Mouse (Mus musculus) embryonic facial prominence, embryonic 13.5 days (tissue): ENCODE data around the gene Fam110a. TPM values are rescaled to one million over a fixed set of nuclear protein-coding genes. Genes with fewer than 3 reads are reported as not detected.

Source experiments
- ATAC-seq: fragments of 200-750 bp; cut with Nextera tagmentation; 2 replicates; pipeline ENCODE4 v1.8.0; 2017; ENCODE audit warnings: low read depth; ENCODE audit not compliant: insufficient number of reproducible peaks, insufficient read depth, low FRiP score, low TSS enrichment
- H3K27ac ChIP-seq: fragments of 300-500 bp; sonication (generic); 2 replicates; pipeline ENCODE4 v1.5.1; 2015; ENCODE audit warnings: moderate library complexity, mild to moderate bottlenecking, inconsistent platforms
- H3K27me3 ChIP-seq: fragments of 300-500 bp; sonication (generic); 2 replicates; pipeline ENCODE4 v1.6.1; 2015; ENCODE audit warnings: mild to moderate bottlenecking, inconsistent platforms
- H3K36me3 ChIP-seq: fragments of 300-500 bp; sonication (generic); 2 replicates; pipeline ENCODE4 v1.6.1; 2015; ENCODE audit warnings: mild to moderate bottlenecking, inconsistent platforms
- H3K4me1 ChIP-seq: fragments of 300-500 bp; sonication (generic); 2 replicates; pipeline ENCODE4 v1.6.1; 2015; ENCODE audit warnings: inconsistent platforms
- H3K4me2 ChIP-seq: fragments of 300-500 bp; sonication (generic); 2 replicates; pipeline ENCODE4 v1.6.1; 2015; ENCODE audit warnings: moderate library complexity, mild to moderate bottlenecking, inconsistent platforms
- H3K4me3 ChIP-seq: fragments of 300-500 bp; sonication (generic); 2 replicates; pipeline ENCODE4 v1.5.1; 2015; ENCODE audit warnings: mild to moderate bottlenecking, inconsistent platforms
- H3K9ac ChIP-seq: fragments of 300-500 bp; sonication (generic); 2 replicates; pipeline ENCODE4 v1.6.1; 2015; ENCODE audit warnings: mild to moderate bottlenecking, inconsistent platforms
- H3K9me3 ChIP-seq: fragments of 300-500 bp; sonication (generic); 2 replicates; pipeline ENCODE4 v1.6.1; 2016; ENCODE audit warnings: inconsistent platforms
- WGBS: fragments of 180-500 bp; shearing (Covaris S2); methylation state at CpG from one replicate; pipeline ENCODE4 v1.1.7; 2015; ENCODE audit warnings: mixed read lengths; 5-methylcytosine and 5-hydroxymethylcytosine counted together
- polyA plus RNA-seq: library from polyadenylated mRNA; unstranded; fragments of >200 nt; fragmentation: Nextera tagmentation; extraction: Ambion mirVana; gene quantifications from 2 replicates; pipeline ENCODE4 v1.2.1, GENCODE M21; 2015

Fam110a gene
- polyA plus RNA-seq = 20.9 and 23.7 TPM in 2 replicates

DNA sequence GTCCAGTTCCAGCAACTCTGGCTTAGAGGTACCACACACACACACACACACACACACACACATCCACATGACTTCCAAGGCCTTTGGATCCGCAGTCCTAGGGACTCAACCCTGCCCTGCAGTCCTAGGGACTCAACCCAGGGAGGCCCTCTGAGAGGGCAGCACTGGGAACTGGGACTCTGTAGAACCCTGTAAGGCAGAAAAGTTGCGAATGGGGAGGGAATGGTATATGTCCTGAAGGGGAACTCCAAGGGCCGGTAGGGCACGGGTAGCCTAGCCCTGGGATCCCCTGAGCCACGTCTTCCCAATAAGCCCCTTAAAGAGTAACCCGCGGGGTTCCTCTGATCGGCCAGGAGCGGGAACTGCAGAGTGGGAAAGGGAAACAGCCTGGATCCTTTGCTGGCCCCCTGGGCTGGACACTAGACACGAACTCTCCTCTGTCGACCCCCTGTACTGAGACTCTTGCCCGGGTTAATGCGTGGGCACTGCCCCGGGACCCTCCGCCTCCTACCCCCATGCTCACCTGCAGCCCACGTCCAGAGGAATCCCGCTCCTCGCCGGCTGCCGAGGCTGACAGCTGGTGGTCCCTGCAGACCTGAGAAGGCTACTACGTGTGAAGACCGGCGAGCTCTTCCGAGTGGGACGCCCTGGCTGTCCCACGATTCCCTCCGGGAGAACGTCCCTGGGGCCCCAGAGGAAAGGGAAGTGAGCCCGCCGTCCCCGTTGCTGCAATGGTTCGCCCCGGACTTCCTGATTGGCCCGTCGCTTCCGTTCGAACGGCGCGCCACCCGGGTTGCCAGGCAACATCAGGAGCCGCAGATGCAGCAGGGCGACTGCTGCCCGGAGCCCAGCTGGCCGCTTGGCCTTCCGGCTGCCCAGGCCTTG lies at the start of gene Fam110a:
Gene Fam110a (minus strand): TSS at position 750 of the 885 bp plus-strand sequence.
- Histone ChIP-seq H3K4me1 (peaks cover 37% of the 10 kb centered on the region), H3K36me3 (no peaks in the 10 kb centered on the region), H3K9ac (peak within 1 kb of the TSS; percentile 83), H3K4me2 (peak within 1 kb of the TSS; percentile 87), H3K4me3 (peak within 1 kb of the TSS; percentile 77), H3K27me3 (peaks cover 5% of the 10 kb centered on the region), H3K27ac (peak within 1 kb of the TSS; percentile 16; the same call in 1 of the 2 replicates), H3K9me3 (no peaks in the 10 kb centered on the region)
- peak; percentile 68; the same call in 1 of the 2 replicates for ATAC-seq
- under 1% methylated on average over 46 of the region's 46 CpGs for WGBS

- Histone ChIP-seq H3K27me3 (peaks cover 54% of the 10 kb centered on the region), H3K9ac (peak overlapping the region; percentile 72), H3K36me3 (no peaks in the 10 kb centered on the region), H3K27ac (no peak overlapping the region), H3K4me1 (peaks cover 5% of the 10 kb centered on the region; the same call in 1 of the 2 replicates), H3K4me3 (peak overlapping the region; percentile 62), H3K9me3 (no peaks in the 10 kb centered on the region), H3K4me2 (peak overlapping the region; percentile 90)
- WGBS = under 1% methylated on average over 54 of the region's 54 CpGs
- ATAC-seq = peak; percentile 78
These were observed 49.4 kb upstream of the Fam110a start for GRCm38 (mm10) chr2:152029252-152030082.

DNA sequence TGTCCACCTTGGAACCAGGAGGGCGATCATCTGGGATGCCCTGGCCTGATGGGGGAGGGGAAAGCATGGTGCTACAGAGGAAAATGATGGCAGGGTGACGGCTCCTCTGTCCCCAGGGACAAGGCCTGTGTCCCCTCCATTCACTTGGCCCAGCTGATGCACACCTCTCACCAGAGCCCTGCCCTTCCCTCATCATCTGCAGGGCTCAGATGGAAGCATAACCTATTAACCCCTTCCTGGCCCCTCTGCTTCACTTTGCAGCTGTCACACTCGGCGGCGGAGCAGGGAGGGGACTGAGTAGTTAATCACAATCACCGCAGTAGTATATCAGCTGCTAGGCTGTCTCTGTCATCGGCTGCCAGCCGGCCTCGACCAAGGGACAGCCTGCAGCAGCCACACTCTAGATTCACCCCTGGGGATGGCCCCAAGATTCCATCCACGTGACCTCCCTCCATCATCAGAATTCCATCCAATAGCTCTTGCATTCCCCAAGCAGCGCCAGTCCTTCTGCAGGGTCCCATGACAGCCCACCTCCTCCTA lies 44.9 kb upstream of the Fam110a start:
- no peak overlapping the region for H3K4me2 ChIP-seq
- no peak overlapping the region for H3K27ac ChIP-seq
- ATAC-seq = no peak
- WGBS = 65% methylated on average over 11 of the region's 11 CpGs
- H3K4me3 ChIP-seq = no peak overlapping the region
- peaks cover 24% of the 10 kb centered on the region for H3K27me3 ChIP-seq
- no peak overlapping the region for H3K9ac ChIP-seq
- no peaks in the 10 kb centered on the region for H3K36me3 ChIP-seq
- peaks cover 3% of the 10 kb centered on the region; the same call in 1 of the 2 replicates for H3K4me1 ChIP-seq
- H3K9me3 ChIP-seq = no peaks in the 10 kb centered on the region

- no peaks in the 10 kb centered on the region for H3K4me1 ChIP-seq
- no peak for ATAC-seq
- H3K27me3 ChIP-seq = peaks cover 10% of the 10 kb centered on the region
- H3K36me3 ChIP-seq = no peaks in the 10 kb centered on the region
- H3K4me2 ChIP-seq = no peak overlapping the region
- no peak overlapping the region for H3K27ac ChIP-seq
- H3K9me3 ChIP-seq = no peaks in the 10 kb centered on the region
- H3K9ac ChIP-seq = no peak overlapping the region
- H3K4me3 ChIP-seq = no peak overlapping the region
These were observed 42.0 kb upstream of the Fam110a start for GRCm38 (mm10) chr2:152022022-152022421.

DNA sequence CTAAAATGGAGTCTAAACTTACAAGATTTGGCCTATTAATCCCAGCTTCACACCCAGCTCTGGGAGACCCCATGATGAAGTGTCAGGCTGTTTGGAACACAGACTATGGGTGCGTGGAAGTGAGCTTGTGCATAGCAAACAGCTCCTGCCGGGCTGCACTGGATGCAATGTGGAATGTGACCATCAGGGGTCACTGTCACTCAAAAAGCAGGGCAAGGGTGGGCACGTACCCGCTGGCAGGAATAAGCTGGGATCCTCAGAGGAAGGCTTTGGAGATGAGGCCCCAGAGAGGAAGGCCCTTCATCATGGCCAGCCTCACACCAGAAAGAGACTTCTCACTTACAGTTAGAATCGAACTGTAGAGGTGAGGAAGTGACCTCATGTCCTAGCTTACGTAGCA lies 40.2 kb upstream of the Fam110a start:
- ATAC-seq = 0 out of 2 replicates have a peak, but pooled peaks have one; percentile 48
- Histone ChIP-seq H3K4me1 (0 out of 2 replicates have a peak, but pooled peaks cover 3% of the 10 kb centered on the region), H3K27me3 (no peaks in the 10 kb centered on the region), H3K4me3 (no peak overlapping the region), H3K9ac (no peak overlapping the region), H3K27ac (no peak overlapping the region), H3K36me3 (no peaks in the 10 kb centered on the region), H3K9me3 (no peaks in the 10 kb centered on the region), H3K4me2 (no peak overlapping the region)
- WGBS = 27% methylated on average over 6 of the region's 6 CpGs

GRCm38 (mm10) chr2:152016666-152017065 lies 36.6 kb upstream of the Fam110a start:
- 73% methylated on average over 9 of the region's 9 CpGs for WGBS
- Histone ChIP-seq H3K27ac (peak overlapping the region; percentile 7; the same call in 1 of the 2 replicates), H3K4me3 (no peak overlapping the region), H3K36me3 (no peaks in the 10 kb centered on the region), H3K4me1 (0 out of 2 replicates have a peak, but pooled peaks cover 3% of the 10 kb centered on the region), H3K9me3 (no peaks in the 10 kb centered on the region), H3K27me3 (no peaks in the 10 kb centered on the region), H3K9ac (no peak overlapping the region), H3K4me2 (no peak overlapping the region)
- ATAC-seq = no peak

DNA sequence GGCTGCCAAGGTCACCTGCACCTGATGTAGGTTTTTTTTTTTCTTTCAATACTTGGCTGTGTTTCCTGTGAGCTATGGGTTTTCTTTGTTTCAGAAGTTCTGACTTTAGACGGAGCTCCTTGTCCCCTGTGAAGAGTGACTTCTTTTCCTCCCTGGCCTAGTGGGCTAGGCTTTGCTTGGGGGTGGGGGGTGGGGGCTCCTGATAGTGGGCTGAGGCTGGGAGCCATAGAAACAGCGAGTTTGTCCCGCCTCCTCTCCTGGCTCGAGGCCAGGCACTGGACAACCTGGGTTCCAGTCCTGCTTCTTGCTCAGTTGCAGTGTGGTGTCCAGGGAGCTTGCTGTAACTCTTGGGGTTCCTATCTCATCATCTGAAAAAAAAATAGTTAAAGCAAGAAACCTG lies 36.0 kb upstream of the Fam110a start:
- H3K4me2 ChIP-seq = no peak overlapping the region
- H3K4me1 ChIP-seq = 0 out of 2 replicates have a peak, but pooled peaks cover 3% of the 10 kb centered on the region
- H3K4me3 ChIP-seq = no peak overlapping the region
- no peaks in the 10 kb centered on the region for H3K9me3 ChIP-seq
- no peak overlapping the region for H3K9ac ChIP-seq
- 45% methylated on average over 4 of the region's 4 CpGs for WGBS
- no peaks in the 10 kb centered on the region for H3K36me3 ChIP-seq
- peak overlapping the region; percentile 7; the same call in 1 of the 2 replicates for H3K27ac ChIP-seq
- no peak for ATAC-seq
- no peaks in the 10 kb centered on the region for H3K27me3 ChIP-seq

- no peak for ATAC-seq
- Histone ChIP-seq H3K9me3 (no peaks in the 10 kb centered on the region), H3K4me2 (no peak overlapping the region), H3K4me3 (no peak overlapping the region), H3K27me3 (no peaks in the 10 kb centered on the region), H3K36me3 (no peaks in the 10 kb centered on the region), H3K4me1 (0 out of 2 replicates have a peak, but pooled peaks cover 3% of the 10 kb centered on the region), H3K9ac (no peak overlapping the region), H3K27ac (no peak overlapping the region)
- 64% methylated on average over 2 of the region's 2 CpGs for WGBS
These were observed 32.7 kb upstream of the Fam110a start for GRCm38 (mm10) chr2:152012701-152013100.

GRCm38 (mm10) chr2:152012222-152012621 lies 32.2 kb upstream of the Fam110a start:
- Histone ChIP-seq H3K9ac (no peak overlapping the region), H3K4me1 (0 out of 2 replicates have a peak, but pooled peaks cover 3% of the 10 kb centered on the region), H3K4me3 (no peak overlapping the region), H3K4me2 (no peak overlapping the region), H3K36me3 (no peaks in the 10 kb centered on the region), H3K27me3 (no peaks in the 10 kb centered on the region), H3K9me3 (no peaks in the 10 kb centered on the region), H3K27ac (peak overlapping the region; percentile 33; the same call in 1 of the 2 replicates)
- WGBS = 64% methylated on average over 4 of the region's 4 CpGs
- ATAC-seq = no peak

DNA sequence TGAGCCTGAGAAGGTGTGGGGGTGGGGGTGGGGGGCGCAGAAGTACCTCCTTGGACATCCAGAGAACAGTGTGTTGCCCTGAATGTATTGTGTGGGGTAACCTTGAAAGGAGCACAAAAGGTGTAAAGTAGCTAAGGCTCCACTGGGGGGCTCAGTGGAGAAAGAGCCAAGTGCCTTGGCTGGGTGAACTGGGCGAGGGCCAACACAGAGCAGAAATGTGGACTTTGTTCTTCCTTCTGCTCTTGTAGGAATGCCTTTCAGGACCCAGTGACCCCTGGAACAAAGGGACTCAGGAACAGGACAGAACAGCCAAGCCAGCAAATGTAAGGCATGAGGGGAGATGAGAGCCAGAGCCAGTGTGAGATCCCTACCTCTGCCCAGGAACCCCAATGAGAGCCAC lies 31.7 kb upstream of the Fam110a start:
- H3K4me3 ChIP-seq = no peak overlapping the region
- H3K4me1 ChIP-seq = 0 out of 2 replicates have a peak, but pooled peaks cover 3% of the 10 kb centered on the region
- 44% methylated on average over 2 of the region's 2 CpGs for WGBS
- no peak overlapping the region for H3K4me2 ChIP-seq
- peak overlapping the region; percentile 33; the same call in 1 of the 2 replicates for H3K27ac ChIP-seq
- no peak for ATAC-seq
- H3K27me3 ChIP-seq = no peaks in the 10 kb centered on the region
- no peaks in the 10 kb centered on the region for H3K9me3 ChIP-seq
- no peak overlapping the region for H3K9ac ChIP-seq
- H3K36me3 ChIP-seq = no peaks in the 10 kb centered on the region

DNA sequence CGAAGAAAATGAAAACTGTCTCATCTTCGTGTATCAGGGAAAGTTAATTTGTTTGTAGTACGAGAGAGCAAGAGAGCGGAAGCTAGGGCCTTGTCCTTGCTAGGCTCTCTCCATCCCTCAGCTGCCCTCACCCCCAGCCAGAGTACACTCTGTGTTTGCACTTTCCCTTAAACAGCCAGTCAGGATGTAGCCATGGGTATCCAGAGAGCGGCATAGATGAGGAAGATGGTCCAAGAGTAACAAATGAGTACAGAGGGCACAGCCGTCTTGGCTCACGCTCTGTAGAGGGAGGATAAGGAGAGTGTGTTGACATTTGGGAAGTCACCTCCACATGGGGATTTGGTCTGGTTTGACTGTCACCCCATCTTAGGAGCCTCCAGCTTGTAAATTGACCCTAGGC lies 30.6 kb upstream of the Fam110a start:
- no peak overlapping the region for H3K27ac ChIP-seq
- no peak for ATAC-seq
- H3K4me1 ChIP-seq = no peaks in the 10 kb centered on the region
- WGBS = 89% methylated on average over 7 of the region's 7 CpGs
- H3K36me3 ChIP-seq = no peaks in the 10 kb centered on the region
- no peak overlapping the region for H3K9ac ChIP-seq
- H3K4me2 ChIP-seq = no peak overlapping the region
- H3K9me3 ChIP-seq = no peaks in the 10 kb centered on the region
- no peaks in the 10 kb centered on the region for H3K27me3 ChIP-seq
- no peak overlapping the region for H3K4me3 ChIP-seq
